Mouse (Mus musculus): ENCODE measurements at regions not wholly inside any gene's neighbourhood (a gene's known extent, or its start where the extent isn't known, plus 50 kb on each side); places are given as distances from the start of the nearest gene placed in this dataset.

DNA sequence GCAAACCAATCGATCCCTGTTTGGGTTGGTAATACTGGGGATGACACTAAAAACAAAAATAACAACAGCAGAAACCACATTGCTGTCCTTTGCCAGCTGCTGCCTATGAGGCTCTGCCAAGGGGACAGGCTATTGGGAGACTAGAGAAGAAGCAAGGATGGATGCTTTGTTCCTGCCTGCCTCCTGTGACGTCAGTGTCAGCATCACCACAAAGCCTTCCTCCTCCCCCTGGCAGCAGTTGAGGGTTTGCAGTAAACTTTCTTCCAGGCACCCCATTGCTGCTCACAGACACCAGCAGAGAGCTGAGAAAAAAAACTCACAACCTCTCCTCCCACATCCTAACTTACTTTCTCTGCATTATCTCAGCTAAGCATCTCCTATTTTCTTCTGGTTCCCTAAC lies 73.7 kb upstream of the Rnaseh2b start:
- no peak for TF ChIP-seq ZC3H11A (IDR thresholded peaks at IDR 0.05; ENCODE audit: borderline replicate concordance, low read depth, low read length)
- no peak for TF ChIP-seq CHD2 (IDR thresholded peaks at IDR 0.05; ENCODE audit: low read depth, low read length)
- no peak for TF ChIP-seq ZNF384 (IDR thresholded peaks at IDR 0.05; ENCODE audit: low read depth, low read length)

All from ES-E14 (cell line).